Comparison of ENCODE assay signal across 14 mouse cellular contexts in genomic region chr10:67943513-67943912, GRCm38 (mm10). TPM values are rescaled to one million over a fixed set of nuclear protein-coding genes. Genes with fewer than 3 reads are reported as not detected.
DNase-seq lines count a peak whose midpoint lies in the region; ATAC-seq and TF ChIP-seq lines count a peak whose summit lies in the region.
"Had no signal": no experiment of that assay in that cellular context is flagged by ENCODE, and none has a peak within 500 bp of the region (broad histone marks: within the 10 kb centered on the region; RNA-seq: fewer than 3 reads in every experiment).

No protein-coding gene starts in this region.

- no peak overlapping the region for H3K27ac ChIP-seq in MEL (ENCODE audit: control insufficient read depth, low read depth, low read length)
- H3K27ac ChIP-seq: heart, embryonic 15.5 days; hindbrain, embryonic 14.5 days; limb, embryonic 15.5 days; stomach, embryonic 15.5 days had no signal

- H3K9me3 ChIP-seq in MEL (replicated peaks; ENCODE audit: insufficient read depth, low read length), result no peaks in the 10 kb centered on the region
- H3K9me3 ChIP-seq: heart, embryonic 15.5 days; limb, embryonic 15.5 days; stomach, embryonic 15.5 days had no signal

- no peak overlapping the region for H3K4me3 ChIP-seq in MEL (ENCODE audit: control insufficient read depth in 1 of 2, insufficient read depth in 1 of 2, low read depth in 2 of 2, low read length in 2 of 2)
- H3K4me3 ChIP-seq: heart, embryonic 15.5 days; limb, embryonic 15.5 days; stomach, embryonic 15.5 days had no signal

- TF ChIP-seq EP300 in MEL (IDR thresholded peaks at IDR 0.05; ENCODE audit: low read depth in 1 of 2, low read length in 2 of 2), result no peak

- no peak for TF ChIP-seq RAD21 in MEL (IDR thresholded peaks at IDR 0.05; ENCODE audit: low read depth, low read length)

- no peak overlapping the region for H3K9ac ChIP-seq in MEL (ENCODE audit: control insufficient read depth, low read depth, low read length, poor library complexity, severe bottlenecking)
- H3K9ac ChIP-seq: heart, embryonic 15.5 days; hindbrain, embryonic 14.5 days; limb, embryonic 15.5 days; stomach, embryonic 15.5 days had no signal

- no peaks in the 10 kb centered on the region for H3K27me3 ChIP-seq in MEL (ENCODE audit: control insufficient read depth in 1 of 2, insufficient read depth in 2 of 2, low read length in 2 of 2)
- H3K27me3 ChIP-seq: heart, embryonic 15.5 days; limb, embryonic 15.5 days; stomach, embryonic 15.5 days had no signal

- no peaks in the 10 kb centered on the region for H3K36me3 ChIP-seq in MEL (ENCODE audit: control insufficient read depth in 1 of 2, insufficient read depth in 2 of 2, low read length in 2 of 2)
- H3K36me3 ChIP-seq: heart, embryonic 15.5 days; limb, embryonic 15.5 days; stomach, embryonic 15.5 days had no signal

- H3K79me2 ChIP-seq in MEL (ENCODE audit: control insufficient read depth, insufficient read depth, low read length, poor library complexity), result no peaks in the 10 kb centered on the region

- DNase-seq in thymus, postnatal 4 days, result peak; percentile 23
- DNase-seq in thymus, postnatal 25 days, result no peak
- peak; percentile 4 for DNase-seq in MEL (ENCODE audit: low read depth, low spot score)
- no peak for DNase-seq in lung, postnatal 4 days
- DNase-seq in gastrocnemius, adult 8-10 months (ENCODE audit: low spot score in 2 of 2), result no peak
- DNase-seq in embryo, embryonic 9.5 days (ENCODE audit: extremely low spot score), result no peak
- DNase-seq: cerebellum, adult 9-11 months; gastrocnemius, postnatal 36 days; right cerebral cortex, postnatal 4 days had no signal

- peak; percentile 38 for ATAC-seq in inflammation-experienced regulatory T-cells, adult 6 months

- H3K4me1 ChIP-seq in MEL (ENCODE audit: control insufficient read depth in 1 of 2, insufficient read depth in 2 of 2, low read length in 2 of 2), result no peaks in the 10 kb centered on the region
- H3K4me1 ChIP-seq: heart, embryonic 15.5 days; limb, embryonic 15.5 days; stomach, embryonic 15.5 days had no signal

- no peak for TF ChIP-seq POLR2A in MEL (IDR thresholded peaks at IDR 0.05; ENCODE audit: control insufficient read depth in 1 of 2, insufficient read depth in 1 of 2, low read depth in 1 of 2, low read length in 2 of 2, poor library complexity in 1 of 2)

- TF ChIP-seq CTCF in MEL (IDR thresholded peaks at IDR 0.05 in 2 of 3, conservative IDR thresholded peaks at IDR 0.05 in 1 of 3; ENCODE audit: control insufficient read depth in 1 of 3, insufficient read depth in 1 of 3, low read depth in 2 of 3, low read length in 3 of 3, poor library complexity in 1 of 3, severe bottlenecking in 1 of 3), result no peak

TF ChIP-seq in MEL, 35 proteins besides CTCF, POLR2A, EP300 and RAD21:
- no peak for TF ChIP-seq TBP (IDR thresholded peaks at IDR 0.05; ENCODE audit: low read depth, low read length)
- TF ChIP-seq MXI1 (IDR thresholded peaks at IDR 0.05; ENCODE audit: low read depth, low read length), result no peak
- TF ChIP-seq NELFE (IDR thresholded peaks at IDR 0.05; ENCODE audit: low read depth, low read length), result no peak
- no peak for TF ChIP-seq RCOR1 (IDR thresholded peaks at IDR 0.05; ENCODE audit: low read depth, low read length)

RNA-seq across cellular contexts. Expression of gene Zfp365, which starts 31.1 kb away (rescaled TPM):
- not detected in 2 replicates for total RNA-seq in MEL (2012; rRNA removed)
- not detected for polyA plus RNA-seq in MEL (2012; ENCODE audit: insufficient read depth in 1 of 2, insufficient read length in 2 of 2, low read depth in 1 of 2, low replicate concordance in 2 of 2, missing spikeins in 1 of 2)
- polyA plus RNA-seq in inflammation-experienced regulatory T-cells, adult 6 months (2017; shearing (Covaris generic)), result 1 to 10 TPM; 3.5 to 5.9 (median 3.7) TPM
- under 1 TPM; 0.22 to 0.48 (median 0.27) TPM for total RNA-seq in gastrocnemius, adult 8-10 months (2022)

RNA-seq across cellular contexts. Expression of gene Rtkn2, which starts 35.9 kb away (rescaled TPM):
- 1.1 and 1.3 TPM in 2 replicates for total RNA-seq in MEL (2012; rRNA removed)
- 1 to 10 TPM in 1 of 2 experiments, not detected in 1; 1.3 TPM for polyA plus RNA-seq in MEL (2012; ENCODE audit: insufficient read depth in 1 of 2, insufficient read length in 2 of 2, low read depth in 1 of 2, low replicate concordance in 2 of 2, missing spikeins in 1 of 2)
- under 1 TPM; 0.21 to 0.87 (median 0.41) TPM for polyA plus RNA-seq in inflammation-experienced regulatory T-cells, adult 6 months (2017; shearing (Covaris generic))
- under 1 TPM; 0.46 to 0.75 (median 0.57) TPM for total RNA-seq in gastrocnemius, adult 8-10 months (2022)

Comparison
In these comparisons a context has a peak if more than half of its experiments do, and no peak if none do; other contexts are left out.
1. DNase-seq: peak in thymus, postnatal 4 days (single experiment) and MEL (single experiment); none in thymus, postnatal 25 days (single experiment), lung, postnatal 4 days (0 of 2), gastrocnemius, adult 8-10 months (0 of 2) and embryo, embryonic 9.5 days (single experiment).